Mouse (Mus musculus) liver, embryonic 13.5 days (tissue): ENCODE measurements at regions not wholly inside any gene's neighbourhood (a gene's known extent, or its start where the extent isn't known, plus 50 kb on each side); places are given as distances from the start of the nearest gene placed in this dataset.

Experiments
- ATAC-seq: fragments of 200-750 bp; cut with Nextera tagmentation; 2 replicates; pipeline ENCODE4 v1.8.0; 2017; ENCODE audit warnings: low read depth, mild to moderate bottlenecking, moderate number of reproducible peaks, moderate library complexity
- DNase-seq: peaks from one replicate; pipeline ENCODE4 v3.0.0; 2022
- H3K27ac ChIP-seq: fragments of 300-500 bp; sonication (generic); 2 replicates; pipeline ENCODE4 v1.5.1; 2015; ENCODE audit warnings: moderate library complexity, mild to moderate bottlenecking, inconsistent platforms
- H3K27me3 ChIP-seq: fragments of 300-500 bp; sonication (generic); 2 replicates; pipeline ENCODE4 v1.6.1; 2015; ENCODE audit warnings: mild to moderate bottlenecking, inconsistent platforms
- H3K36me3 ChIP-seq: fragments of 300-500 bp; sonication (generic); 2 replicates; pipeline ENCODE4 v1.6.1; 2015; ENCODE audit warnings: mild to moderate bottlenecking, inconsistent platforms
- H3K4me1 ChIP-seq: fragments of 300-500 bp; sonication (generic); replicated peaks from 2 replicates; pipeline ENCODE4 v1.6.1; 2015; ENCODE audit warnings: inconsistent platforms
- H3K4me2 ChIP-seq: fragments of 300-500 bp; sonication (generic); 2 replicates; pipeline ENCODE4 v1.6.1; 2015; ENCODE audit warnings: inconsistent platforms, mild to moderate bottlenecking, moderate library complexity
- H3K4me3 ChIP-seq: fragments of 300-500 bp; sonication (generic); replicated peaks from 2 replicates; pipeline ENCODE4 v1.5.1; 2015; ENCODE audit warnings: mild to moderate bottlenecking, inconsistent platforms
- H3K9ac ChIP-seq: fragments of 300-500 bp; sonication (generic); 2 replicates; pipeline ENCODE4 v1.6.1; 2015; ENCODE audit warnings: mild to moderate bottlenecking, inconsistent platforms
- H3K9me3 ChIP-seq: fragments of 300-500 bp; sonication (generic); replicated peaks from 2 replicates; pipeline ENCODE4 v1.6.1; 2016; ENCODE audit warnings: inconsistent platforms
- WGBS: fragments of 180-500 bp; shearing (Covaris S2); methylation state at CpG from one replicate; pipeline ENCODE4 v1.1.7; 2015; ENCODE audit not compliant: insufficient replicate concordance; 5-methylcytosine and 5-hydroxymethylcytosine counted together

DNA sequence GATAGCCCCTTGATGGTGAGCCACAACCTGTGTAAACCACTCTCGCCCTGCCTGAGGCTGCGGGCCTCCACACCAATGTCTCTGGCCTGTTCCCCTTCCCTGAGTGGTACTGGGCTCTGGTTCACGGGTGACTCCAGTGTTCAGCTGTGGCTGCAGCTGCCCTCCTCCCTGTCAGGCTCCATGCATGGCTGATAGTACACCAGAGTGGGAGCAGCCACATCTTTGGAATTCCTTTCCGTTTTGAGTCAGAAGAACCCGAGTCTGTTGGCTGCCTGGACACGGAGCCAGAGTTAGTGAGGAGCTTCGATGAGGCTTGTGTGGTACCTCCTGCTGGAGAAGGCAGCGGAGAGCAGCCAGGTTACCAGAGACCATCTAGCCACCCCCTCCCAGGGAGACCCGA is 227.1 kb downstream of the Sipa1l2 start:
- no peaks in the 10 kb centered on the region for H3K27me3 ChIP-seq
- no peak for ATAC-seq
- no peak overlapping the region for H3K27ac ChIP-seq
- WGBS: 51% methylated on average over 9 of the region's 9 CpGs
- no peaks in the 10 kb centered on the region for H3K9me3 ChIP-seq
- peaks cover 8% of the 10 kb centered on the region; the same call in 1 of the 2 replicates for H3K4me1 ChIP-seq
- H3K4me2 ChIP-seq: no peak overlapping the region
- DNase-seq: no peak
- H3K9ac ChIP-seq: no peak overlapping the region
- H3K36me3 ChIP-seq: no peaks in the 10 kb centered on the region
- no peak overlapping the region for H3K4me3 ChIP-seq

GRCm38 (mm10) chr8:125341606-125342005 is 228.0 kb downstream of the Sipa1l2 start:
- no peaks in the 10 kb centered on the region for H3K9me3 ChIP-seq
- no peak overlapping the region for H3K9ac ChIP-seq
- 73% methylated on average over 4 of the region's 4 CpGs for WGBS
- DNase-seq (no peak), ATAC-seq (no peak)
- H3K27me3 ChIP-seq: no peaks in the 10 kb centered on the region
- H3K4me1 ChIP-seq: peaks cover 14% of the 10 kb centered on the region
- no peak overlapping the region for H3K4me2 ChIP-seq
- no peak overlapping the region for H3K27ac ChIP-seq
- H3K4me3 ChIP-seq: no peak overlapping the region
- no peaks in the 10 kb centered on the region for H3K36me3 ChIP-seq

GRCm38 (mm10) chr8:125338222-125338621 is 231.4 kb downstream of the Sipa1l2 start:
- H3K4me2 ChIP-seq: no peak overlapping the region
- H3K27ac ChIP-seq: no peak overlapping the region
- H3K36me3 ChIP-seq: no peaks in the 10 kb centered on the region
- H3K4me1 ChIP-seq: peaks cover 15% of the 10 kb centered on the region
- WGBS: 45% methylated on average over 6 of the region's 6 CpGs
- DNase-seq: no peak
- no peak for ATAC-seq
- H3K9ac ChIP-seq: no peak overlapping the region
- H3K27me3 ChIP-seq: no peaks in the 10 kb centered on the region
- H3K9me3 ChIP-seq: no peaks in the 10 kb centered on the region
- H3K4me3 ChIP-seq: no peak overlapping the region

DNA sequence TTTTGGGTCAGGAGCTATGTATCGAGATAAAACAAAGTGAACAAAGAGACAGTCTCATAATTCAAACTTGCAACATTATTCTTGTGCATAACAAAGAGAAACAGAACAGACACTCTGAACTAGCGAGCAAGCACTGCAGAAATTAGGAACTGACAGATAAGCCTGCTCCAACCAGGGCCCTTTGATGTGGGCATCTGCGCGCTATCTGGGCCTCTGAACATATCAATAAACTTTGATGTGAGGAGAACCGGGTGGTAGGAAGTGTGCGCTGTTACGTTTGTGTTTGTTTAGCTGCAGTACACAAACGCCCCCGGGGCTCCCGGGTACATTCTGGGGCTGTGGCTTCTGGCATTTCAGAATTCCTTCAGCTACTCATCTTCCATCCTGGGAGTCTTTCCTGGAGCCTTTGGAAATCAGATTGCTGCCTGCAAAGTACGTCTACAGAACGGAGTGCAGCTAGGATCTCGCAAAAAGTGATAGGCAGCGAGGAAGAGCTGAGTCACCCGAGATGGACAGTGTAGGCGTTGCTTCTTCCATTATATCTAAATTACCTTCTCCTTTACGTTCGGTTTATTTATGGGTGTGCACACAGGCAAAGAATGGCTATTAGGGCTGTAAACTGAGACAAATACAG is 232.0 kb downstream of the Sipa1l2 start:
- Histone ChIP-seq H3K27me3 (no peaks in the 10 kb centered on the region), H3K9me3 (no peaks in the 10 kb centered on the region), H3K36me3 (no peaks in the 10 kb centered on the region), H3K27ac (no peak overlapping the region), H3K4me3 (no peak overlapping the region), H3K4me1 (peaks cover 15% of the 10 kb centered on the region), H3K9ac (no peak overlapping the region), H3K4me2 (no peak overlapping the region)
- WGBS: 38% methylated on average over 18 of the region's 18 CpGs
- no peak; the same call in 1 of the 2 replicates for ATAC-seq
- no peak for DNase-seq

- H3K27me3 ChIP-seq: no peaks in the 10 kb centered on the region
- WGBS: 25% methylated on average over 3 of the region's 3 CpGs
- no peak overlapping the region for H3K4me3 ChIP-seq
- no peaks in the 10 kb centered on the region for H3K9me3 ChIP-seq
- H3K9ac ChIP-seq: no peak overlapping the region
- peaks cover 15% of the 10 kb centered on the region for H3K4me1 ChIP-seq
- H3K36me3 ChIP-seq: no peaks in the 10 kb centered on the region
- ATAC-seq (no peak), DNase-seq (no peak)
- H3K4me2 ChIP-seq: no peak overlapping the region
- no peak overlapping the region for H3K27ac ChIP-seq
These were observed 232.8 kb downstream of the Sipa1l2 start for GRCm38 (mm10) chr8:125336799-125337198.

DNA sequence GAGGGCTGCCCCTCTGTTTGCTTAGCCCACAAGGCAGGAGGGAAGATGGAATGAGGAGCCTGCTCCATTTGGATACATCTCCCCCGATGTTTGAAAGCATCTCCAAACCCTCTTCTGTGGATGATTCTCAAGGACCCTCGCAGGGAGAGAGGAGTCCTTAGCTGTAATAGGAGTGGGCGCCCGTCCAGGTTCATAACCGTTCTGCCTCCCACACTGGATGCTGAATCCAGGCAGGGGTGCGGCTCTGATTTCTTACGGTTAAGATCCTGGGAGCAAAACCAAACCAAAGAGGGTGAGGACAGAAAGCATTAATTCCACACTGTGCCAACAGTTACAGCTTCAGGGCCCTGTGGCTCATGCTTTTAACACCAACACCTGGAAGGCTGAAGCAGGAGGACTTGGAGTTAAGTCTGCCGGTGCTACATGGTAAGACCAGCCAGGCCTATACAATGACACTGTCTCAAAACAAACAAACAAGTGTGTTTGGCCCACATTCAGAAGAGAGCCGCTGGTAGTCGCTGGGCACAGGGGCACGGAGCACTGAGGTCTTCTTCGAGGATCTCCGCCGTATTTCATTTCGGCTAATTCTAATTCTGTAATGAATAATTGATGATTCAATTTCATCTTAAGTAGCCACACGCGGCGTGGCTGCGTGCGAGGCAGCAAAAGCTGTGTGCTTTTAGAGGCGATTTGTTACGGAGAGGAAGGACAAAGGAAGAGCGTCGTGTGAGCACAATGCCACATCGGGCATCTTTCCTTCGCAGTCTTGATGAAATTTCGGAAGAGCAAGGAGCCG is 233.8 kb downstream of the Sipa1l2 start:
- Histone ChIP-seq H3K27ac (no peak overlapping the region), H3K4me1 (peaks cover 15% of the 10 kb centered on the region), H3K9ac (no peak overlapping the region), H3K4me3 (no peak overlapping the region), H3K27me3 (no peaks in the 10 kb centered on the region), H3K9me3 (no peaks in the 10 kb centered on the region), H3K4me2 (no peak overlapping the region), H3K36me3 (no peaks in the 10 kb centered on the region)
- ATAC-seq: no peak
- WGBS: 75% methylated on average over 28 of the region's 28 CpGs
- DNase-seq: no peak

DNA sequence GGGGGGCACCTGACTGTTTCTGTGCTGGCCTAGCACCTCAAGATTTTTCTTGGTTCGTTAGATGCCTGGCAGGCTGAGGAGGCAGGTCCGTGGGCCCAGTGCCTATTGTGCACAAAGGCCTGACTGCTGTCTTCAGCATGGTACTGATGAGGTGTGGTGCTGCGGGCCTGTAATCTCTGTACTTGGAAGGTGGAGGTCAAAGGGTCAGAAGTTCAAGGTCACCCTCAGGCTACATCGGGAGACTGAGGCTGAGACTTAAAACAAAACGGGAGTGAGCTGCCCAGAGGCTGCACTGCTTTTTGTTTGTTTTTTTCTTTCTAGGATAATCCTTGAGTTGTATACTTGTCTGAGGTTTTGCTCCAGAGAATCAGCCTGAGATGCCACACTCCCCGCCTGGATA is 234.4 kb downstream of the Sipa1l2 start:
- no peak for ATAC-seq

GRCm38 (mm10) chr8:125330638-125331037 is 239.0 kb downstream of the Sipa1l2 start:
- Histone ChIP-seq H3K36me3 (no peaks in the 10 kb centered on the region), H3K9ac (no peak overlapping the region), H3K4me3 (no peak overlapping the region), H3K27me3 (no peaks in the 10 kb centered on the region), H3K9me3 (no peaks in the 10 kb centered on the region), H3K27ac (no peak overlapping the region), H3K4me1 (no peaks in the 10 kb centered on the region), H3K4me2 (no peak overlapping the region)
- WGBS: 66% methylated on average over 6 of the region's 6 CpGs
- DNase-seq (no peak), ATAC-seq (no peak)

More for the DNA sequence above, 234.4 kb downstream of the Sipa1l2 start:
- Histone ChIP-seq H3K9me3 (no peaks in the 10 kb centered on the region), H3K27me3 (no peaks in the 10 kb centered on the region), H3K9ac (no peak overlapping the region), H3K27ac (no peak overlapping the region), H3K36me3 (no peaks in the 10 kb centered on the region), H3K4me2 (no peak overlapping the region), H3K4me1 (peaks cover 15% of the 10 kb centered on the region), H3K4me3 (no peak overlapping the region)
- no peak for DNase-seq
- WGBS: 65% methylated on average over 6 of the region's 6 CpGs

DNA sequence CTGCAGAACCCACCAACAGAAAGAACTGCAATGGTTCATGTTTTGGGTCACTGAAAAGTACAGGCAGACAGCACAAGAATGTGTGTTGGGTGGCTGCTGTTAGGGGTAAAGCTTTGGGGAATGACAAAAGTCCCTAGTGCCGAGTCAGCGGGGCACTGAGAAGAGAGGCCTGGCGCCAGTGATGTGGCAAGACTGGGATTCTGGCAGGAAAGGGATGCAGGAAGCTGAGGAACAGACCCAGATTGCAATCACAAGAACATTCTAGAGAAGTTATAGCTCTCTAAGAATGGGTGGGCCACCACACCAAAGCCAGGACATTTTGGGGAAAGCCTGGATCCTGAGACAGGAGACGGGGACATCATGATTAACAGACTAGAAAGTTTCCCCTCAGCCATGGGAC is 241.0 kb downstream of the Sipa1l2 start:
- H3K4me2 ChIP-seq: no peak overlapping the region

DNA sequence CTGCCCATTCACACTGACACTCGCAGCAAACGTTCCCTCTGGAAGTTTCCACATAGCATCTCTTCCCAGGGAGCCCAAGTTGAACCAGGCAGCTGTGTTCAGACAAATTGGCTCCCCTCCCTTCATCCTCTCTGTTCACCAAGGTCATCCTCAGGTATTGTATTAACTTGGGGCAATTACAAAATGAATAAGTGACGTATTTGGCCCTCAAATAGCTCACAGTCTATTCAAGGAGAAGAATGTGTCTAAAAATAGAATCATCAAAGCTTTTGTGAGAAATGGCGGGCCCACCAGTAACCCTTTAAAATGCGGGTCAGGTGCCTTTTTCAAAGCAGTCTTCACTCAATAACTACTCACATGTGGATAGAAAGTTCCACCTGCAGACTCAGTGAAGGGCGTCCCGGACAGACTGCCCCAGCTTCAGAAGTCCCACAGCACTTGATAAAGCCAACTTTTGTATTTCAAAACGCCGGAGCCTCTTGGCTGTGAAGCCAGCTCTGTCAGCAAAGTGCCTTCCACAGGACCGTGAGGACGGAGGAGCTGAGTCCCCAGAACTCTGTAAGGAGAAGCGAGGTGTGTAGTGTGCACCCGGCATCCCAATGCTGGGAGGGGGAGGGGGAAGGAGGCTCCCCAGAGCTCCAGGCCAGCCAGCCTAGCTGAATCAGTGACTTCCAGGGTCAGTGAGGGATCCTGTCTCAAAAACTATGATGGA is 241.9 kb downstream of the Sipa1l2 start:
- no peak overlapping the region for H3K4me2 ChIP-seq
- no peak overlapping the region for H3K27ac ChIP-seq
- H3K4me3 ChIP-seq: no peak overlapping the region
- ATAC-seq (no peak), DNase-seq (no peak)
- no peak overlapping the region for H3K9ac ChIP-seq
- 64% methylated on average over 13 of the region's 13 CpGs for WGBS
- no peaks in the 10 kb centered on the region for H3K27me3 ChIP-seq
- H3K9me3 ChIP-seq: no peaks in the 10 kb centered on the region
- no peaks in the 10 kb centered on the region for H3K4me1 ChIP-seq
- no peaks in the 10 kb centered on the region for H3K36me3 ChIP-seq

More for the DNA sequence above, 241.0 kb downstream of the Sipa1l2 start:
- Histone ChIP-seq H3K36me3 (no peaks in the 10 kb centered on the region), H3K4me1 (no peaks in the 10 kb centered on the region), H3K9me3 (no peaks in the 10 kb centered on the region), H3K27ac (no peak overlapping the region), H3K27me3 (no peaks in the 10 kb centered on the region), H3K4me3 (no peak overlapping the region), H3K9ac (no peak overlapping the region)
- ATAC-seq: no peak
- no peak for DNase-seq
- WGBS: 49% methylated on average over 4 of the region's 4 CpGs

DNA sequence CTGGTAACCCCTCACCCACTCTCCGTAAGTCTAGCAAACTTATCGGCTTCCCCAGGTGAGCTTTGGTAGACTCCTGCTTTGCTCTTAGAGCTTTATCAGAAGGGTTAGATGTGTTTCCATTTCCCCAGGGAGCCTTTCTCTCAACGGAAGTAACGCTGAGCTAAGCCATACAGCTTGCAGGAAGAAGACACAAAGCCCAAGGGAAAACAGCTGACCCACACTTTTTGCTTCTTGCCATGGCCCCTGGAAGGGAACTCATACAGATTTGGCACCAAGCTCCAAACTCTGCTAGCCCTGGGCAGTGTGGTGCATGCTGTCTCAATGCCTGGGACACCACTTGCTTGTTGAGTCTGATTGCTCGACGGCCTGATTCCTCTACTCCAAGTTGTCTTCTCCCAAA is 242.6 kb downstream of the Sipa1l2 start:
- Histone ChIP-seq H3K9ac (no peak overlapping the region), H3K9me3 (no peaks in the 10 kb centered on the region), H3K4me3 (no peak overlapping the region), H3K36me3 (no peaks in the 10 kb centered on the region), H3K27ac (no peak overlapping the region), H3K27me3 (no peaks in the 10 kb centered on the region), H3K4me2 (no peak overlapping the region), H3K4me1 (no peaks in the 10 kb centered on the region)
- no peak for ATAC-seq
- DNase-seq: no peak
- WGBS: 54% methylated on average over 6 of the region's 6 CpGs
